Comparison of ENCODE assay signal across 20 mouse cellular contexts in genomic region chr19:17761678-17762077, GRCm38 (mm10).
DNase-seq lines count a peak whose midpoint lies in the region; ATAC-seq and TF ChIP-seq lines count a peak whose summit lies in the region.
"Had no signal": no experiment of that assay in that cellular context is flagged by ENCODE, and none has a peak within 500 bp of the region (broad histone marks: within the 10 kb centered on the region; RNA-seq: fewer than 3 reads in every experiment).

No protein-coding gene starts in this region.

- TF ChIP-seq CTCF in liver, adult 2 months (IDR thresholded peaks at IDR 0.05; ENCODE audit: low read depth, low read length): no peak

- H3K4me2 ChIP-seq in hindbrain, embryonic 14.5 days (replicated peaks): no peak overlapping the region
- no peak overlapping the region for H3K4me2 ChIP-seq in hindbrain, embryonic 13.5 days
- H3K4me2 ChIP-seq in liver, embryonic 11.5 days: no peak overlapping the region
- H3K4me2 ChIP-seq: embryonic facial prominence, embryonic 12.5 days; forebrain, embryonic 13.5 days; heart, embryonic 12.5 days; hindbrain, embryonic 15.5 days had no signal

- H3K27ac ChIP-seq in hindbrain, embryonic 14.5 days: no peak overlapping the region
- no peak overlapping the region for H3K27ac ChIP-seq in hindbrain, embryonic 13.5 days
- 0 out of 2 replicates have a peak overlapping the region, but pooled peaks have one; percentile 17 for H3K27ac ChIP-seq in liver, adult 2 months (replicated peaks; ENCODE audit: insufficient read depth, low read depth, low read length)
- no peak overlapping the region for H3K27ac ChIP-seq in liver, embryonic 11.5 days (ENCODE audit: low read depth, low read length)
- H3K27ac ChIP-seq: embryonic facial prominence, embryonic 12.5 days; forebrain, embryonic 13.5 days; hindbrain, embryonic 15.5 days had no signal

- ATAC-seq in hindbrain, embryonic 14.5 days (ENCODE audit: low FRiP score): peak; percentile 17; the same call in 1 of the 2 replicates
- no peak for ATAC-seq in hindbrain, embryonic 13.5 days (ENCODE audit: low FRiP score)
- ATAC-seq in liver, embryonic 11.5 days (replicated peaks; ENCODE audit: low FRiP score): no peak
- ATAC-seq: CD4-positive, CD25-positive, alpha-beta regulatory T cell, adult 4 months; forebrain, embryonic 13.5 days; forebrain, postnatal 0 days had no signal

- H3K4me1 ChIP-seq in hindbrain, embryonic 14.5 days (replicated peaks; ENCODE audit: control insufficient read depth, insufficient read depth, low read length): no peaks in the 10 kb centered on the region
- 0 out of 2 replicates have a peak, but pooled peaks cover 2% of the 10 kb centered on the region for H3K4me1 ChIP-seq in hindbrain, embryonic 13.5 days (replicated peaks)
- H3K4me1 ChIP-seq in liver, adult 2 months (ENCODE audit: control insufficient read depth, insufficient read depth, low read length): peaks cover 16% of the 10 kb centered on the region
- H3K4me1 ChIP-seq in liver, embryonic 11.5 days (replicated peaks; ENCODE audit: control insufficient read depth, insufficient read depth, low read length): no peaks in the 10 kb centered on the region
- H3K4me1 ChIP-seq: forebrain, embryonic 13.5 days; hindbrain, embryonic 15.5 days had no signal

- H3K27me3 ChIP-seq in hindbrain, embryonic 14.5 days (ENCODE audit: control insufficient read depth, insufficient read depth, low read length): no peaks in the 10 kb centered on the region
- no peaks in the 10 kb centered on the region for H3K27me3 ChIP-seq in hindbrain, embryonic 13.5 days
- no peaks in the 10 kb centered on the region for H3K27me3 ChIP-seq in liver, adult 2 months (ENCODE audit: control insufficient read depth, insufficient read depth, low read length)
- no peaks in the 10 kb centered on the region for H3K27me3 ChIP-seq in liver, embryonic 11.5 days (replicated peaks; ENCODE audit: control insufficient read depth, insufficient read depth, low read length)
- H3K27me3 ChIP-seq: embryonic facial prominence, embryonic 12.5 days; forebrain, embryonic 13.5 days; heart, embryonic 12.5 days; hindbrain, embryonic 15.5 days had no signal

- peak; percentile 47 to 78 for DNase-seq in adrenal gland, adult (ENCODE audit: inconsistent age in 2 of 2, low spot score in 1 of 2)
- no peak for DNase-seq in adrenal gland, postnatal 25 days
- DNase-seq in hindbrain, embryonic 14.5 days (ENCODE audit: low spot score): no peak
- DNase-seq in liver, adult 2 months (ENCODE audit: extremely low read depth, low read depth, low spot score): peak; percentile 54
- DNase-seq in liver, embryonic 11.5 days (ENCODE audit: low spot score): no peak
- DNase-seq in Muller cell, postnatal 12 days (ENCODE audit: inconsistent ontology term): peak; percentile 85
- no peak for DNase-seq in embryo, embryonic 11 days
- DNase-seq: B cell, adult 2 months; cerebellum, adult 2 months; cerebellum, postnatal 10 days; forebrain, postnatal 0 days; gastrocnemius, postnatal 14 days; kidney, adult 2 months had no signal

- H3K9me3 ChIP-seq in hindbrain, embryonic 14.5 days (ENCODE audit: control insufficient read depth, low read length): no peaks in the 10 kb centered on the region
- H3K9me3 ChIP-seq in hindbrain, embryonic 13.5 days: no peaks in the 10 kb centered on the region
- H3K9me3 ChIP-seq in liver, embryonic 11.5 days (ENCODE audit: control insufficient read depth, low read length): no peaks in the 10 kb centered on the region
- H3K9me3 ChIP-seq: embryonic facial prominence, embryonic 12.5 days; forebrain, embryonic 13.5 days; G1E; heart, embryonic 12.5 days; hindbrain, embryonic 15.5 days had no signal

- TF ChIP-seq POLR2A in liver, adult 2 months (IDR thresholded peaks at IDR 0.05; ENCODE audit: extremely low read depth, insufficient read depth, low read length): no peak

- WGBS in hindbrain, embryonic 14.5 days: 64% methylated on average over 5 of the region's 5 CpGs
- 67% methylated on average over 5 of the region's 5 CpGs for WGBS in hindbrain, embryonic 13.5 days
- WGBS in liver, adult 2 months: 58% methylated on average over 5 of the region's 5 CpGs
- 84% methylated on average over 5 of the region's 5 CpGs for WGBS in liver, embryonic 11.5 days

- H3K36me3 ChIP-seq in hindbrain, embryonic 14.5 days (replicated peaks; ENCODE audit: control insufficient read depth, insufficient read depth): no peaks in the 10 kb centered on the region
- H3K36me3 ChIP-seq in hindbrain, embryonic 13.5 days: no peaks in the 10 kb centered on the region
- no peaks in the 10 kb centered on the region for H3K36me3 ChIP-seq in liver, adult 2 months (ENCODE audit: control insufficient read depth, insufficient read depth, low read length)
- H3K36me3 ChIP-seq in liver, embryonic 11.5 days (ENCODE audit: control insufficient read depth, insufficient read depth, low read length): no peaks in the 10 kb centered on the region
- H3K36me3 ChIP-seq: embryonic facial prominence, embryonic 12.5 days; G1E; heart, embryonic 12.5 days; hindbrain, embryonic 15.5 days had no signal

- no peak overlapping the region for H3K9ac ChIP-seq in hindbrain, embryonic 14.5 days
- no peak overlapping the region for H3K9ac ChIP-seq in hindbrain, embryonic 13.5 days
- no peak overlapping the region for H3K9ac ChIP-seq in liver, adult 2 months (ENCODE audit: low read depth, low read length)
- no peak overlapping the region for H3K9ac ChIP-seq in liver, embryonic 11.5 days (ENCODE audit: low read depth, low read length)
- H3K9ac ChIP-seq: embryonic facial prominence, embryonic 12.5 days; forebrain, embryonic 13.5 days; forebrain, postnatal 0 days; heart, embryonic 12.5 days; hindbrain, embryonic 15.5 days had no signal

- no peak overlapping the region for H3K4me3 ChIP-seq in hindbrain, embryonic 14.5 days (replicated peaks; ENCODE audit: low read length)
- no peak overlapping the region for H3K4me3 ChIP-seq in hindbrain, embryonic 13.5 days
- no peak overlapping the region for H3K4me3 ChIP-seq in liver, adult 2 months (ENCODE audit: insufficient read depth, low read depth, low read length)
- H3K4me3 ChIP-seq in liver, embryonic 11.5 days (ENCODE audit: low read depth, low read length): no peak overlapping the region
- H3K4me3 ChIP-seq: embryonic facial prominence, embryonic 12.5 days; forebrain, embryonic 13.5 days; heart, embryonic 12.5 days; hindbrain, embryonic 15.5 days had no signal

- H3K79me2 ChIP-seq in liver, adult 2 months (ENCODE audit: control insufficient read depth, insufficient read depth, low read length): peaks cover 6% of the 10 kb centered on the region; the same call in 1 of the 2 replicates

Comparison
In these comparisons a context has a peak if more than half of its experiments do, and no peak if none do; other contexts are left out.
1. DNase-seq: peak in adrenal gland, adult (2 of 2), liver, adult 2 months (single experiment) and Muller cell, postnatal 12 days (single experiment); none in adrenal gland, postnatal 25 days (single experiment), hindbrain, embryonic 14.5 days (single experiment), liver, embryonic 11.5 days (single experiment) and embryo, embryonic 11 days (single experiment).